Mouse (Mus musculus) liver, embryonic 11.5 days (tissue): ENCODE measurements at regions not wholly inside any gene's neighbourhood (a gene's known extent, or its start where the extent isn't known, plus 50 kb on each side); places are given as distances from the start of the nearest gene placed in this dataset.

Source experiments
- ATAC-seq: fragments of 200-750 bp; cut with Nextera tagmentation; replicated peaks from 2 replicates; pipeline ENCODE4 v1.8.0; 2017; ENCODE audit warnings: moderate number of reproducible peaks, mild to moderate bottlenecking, moderate TSS enrichment, moderate library complexity; ENCODE audit not compliant: low FRiP score
- DNase-seq: peaks from one replicate; pipeline ENCODE4 v3.0.0-alpha.2; 2017; ENCODE audit warnings: low spot score
- H3K27ac ChIP-seq: fragments of 300-500 bp; sonication (generic); 2 replicates; pipeline ENCODE4 v1.5.1; 2014; ENCODE audit warnings: mild to moderate bottlenecking, low read depth, low read length, control low read depth
- H3K27me3 ChIP-seq: fragments of 300-500 bp; sonication (generic); replicated peaks from 2 replicates; pipeline ENCODE4 v1.6.1; 2014; ENCODE audit warnings: low read length, mixed read lengths; ENCODE audit not compliant: control insufficient read depth, insufficient read depth
- H3K36me3 ChIP-seq: fragments of 300-500 bp; sonication (generic); 2 replicates; pipeline ENCODE4 v1.6.1; 2014; ENCODE audit warnings: mild to moderate bottlenecking, low read length, moderate library complexity, mixed read lengths; ENCODE audit not compliant: control insufficient read depth, insufficient read depth
- H3K4me1 ChIP-seq: fragments of 300-500 bp; sonication (generic); replicated peaks from 2 replicates; pipeline ENCODE4 v1.6.1; 2014; ENCODE audit warnings: low read length, mixed read lengths; ENCODE audit not compliant: control insufficient read depth, insufficient read depth
- H3K4me2 ChIP-seq: fragments of 300-500 bp; sonication (generic); 2 replicates; pipeline ENCODE4 v1.6.1; 2014; ENCODE audit warnings: mild to moderate bottlenecking, control low read depth, moderate library complexity
- H3K4me3 ChIP-seq: fragments of 300-500 bp; sonication (generic); 2 replicates; pipeline ENCODE4 v1.5.1; 2014; ENCODE audit warnings: low read depth, low read length, control low read depth
- H3K9ac ChIP-seq: fragments of 300-500 bp; sonication (generic); 2 replicates; pipeline ENCODE4 v1.6.1; 2014; ENCODE audit warnings: low read depth, low read length, control low read depth
- H3K9me3 ChIP-seq: fragments of 300-500 bp; sonication (generic); 2 replicates; pipeline ENCODE4 v1.6.1; 2016; ENCODE audit warnings: low read length, inconsistent platforms, mixed read lengths; ENCODE audit not compliant: control insufficient read depth
- WGBS: fragments of 180-500 bp; shearing (Covaris S2); extraction: QIAGEN DNeasy Blood & Tissue Kit; methylation state at CpG from one replicate; pipeline ENCODE4 v1.1.7; 2014; 5-methylcytosine and 5-hydroxymethylcytosine counted together

DNA sequence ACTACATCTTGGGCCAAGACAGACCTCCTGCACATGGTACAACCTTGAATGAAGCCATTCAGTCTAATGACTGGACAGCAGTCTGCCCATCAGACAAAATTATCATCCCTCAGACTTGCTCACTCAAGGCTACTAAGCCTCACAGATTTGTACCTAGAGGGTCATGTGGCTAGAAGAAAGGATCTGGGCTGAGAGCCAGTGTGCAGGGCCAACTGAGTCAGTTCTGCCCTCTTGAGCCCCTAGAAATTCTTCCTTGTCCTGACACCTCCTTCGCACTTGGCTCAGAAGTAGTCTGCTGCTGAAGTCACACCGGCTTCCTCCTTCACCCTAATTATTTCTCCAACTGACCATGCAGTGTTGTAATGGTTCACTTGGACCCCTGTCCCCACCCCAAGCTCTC lies 207.5 kb downstream of the Qk start:
- no peak for ATAC-seq
- no peaks in the 10 kb centered on the region for H3K27me3 ChIP-seq
- H3K9me3 ChIP-seq: no peaks in the 10 kb centered on the region
- WGBS: 83% methylated on average over 2 of the region's 2 CpGs
- no peak overlapping the region for H3K4me3 ChIP-seq
- no peaks in the 10 kb centered on the region for H3K4me1 ChIP-seq
- no peak overlapping the region for H3K4me2 ChIP-seq
- no peaks in the 10 kb centered on the region for H3K36me3 ChIP-seq
- no peak for DNase-seq
- H3K9ac ChIP-seq: no peak overlapping the region
- no peak overlapping the region for H3K27ac ChIP-seq

DNA sequence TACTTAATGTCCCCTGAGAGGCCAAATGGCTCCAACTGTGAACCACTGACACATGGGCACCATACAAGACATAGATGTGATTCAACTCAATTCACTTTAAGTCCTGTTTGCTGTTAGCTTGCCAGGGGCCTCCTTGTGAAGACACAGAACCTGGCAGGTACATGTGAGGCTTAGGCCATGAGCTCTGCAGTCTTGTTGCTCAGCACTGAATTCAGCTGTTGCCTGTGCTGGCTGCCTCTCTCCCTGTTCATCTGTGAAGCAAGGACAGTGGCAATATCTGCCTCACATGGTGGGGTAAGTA lies 209.3 kb downstream of the Qk start:
- Histone ChIP-seq H3K27ac (no peak overlapping the region), H3K27me3 (no peaks in the 10 kb centered on the region), H3K9me3 (no peaks in the 10 kb centered on the region), H3K9ac (no peak overlapping the region), H3K4me1 (no peaks in the 10 kb centered on the region), H3K4me3 (no peak overlapping the region), H3K36me3 (no peaks in the 10 kb centered on the region), H3K4me2 (no peak overlapping the region)
- DNase-seq: no peak
- ATAC-seq: no peak

DNA sequence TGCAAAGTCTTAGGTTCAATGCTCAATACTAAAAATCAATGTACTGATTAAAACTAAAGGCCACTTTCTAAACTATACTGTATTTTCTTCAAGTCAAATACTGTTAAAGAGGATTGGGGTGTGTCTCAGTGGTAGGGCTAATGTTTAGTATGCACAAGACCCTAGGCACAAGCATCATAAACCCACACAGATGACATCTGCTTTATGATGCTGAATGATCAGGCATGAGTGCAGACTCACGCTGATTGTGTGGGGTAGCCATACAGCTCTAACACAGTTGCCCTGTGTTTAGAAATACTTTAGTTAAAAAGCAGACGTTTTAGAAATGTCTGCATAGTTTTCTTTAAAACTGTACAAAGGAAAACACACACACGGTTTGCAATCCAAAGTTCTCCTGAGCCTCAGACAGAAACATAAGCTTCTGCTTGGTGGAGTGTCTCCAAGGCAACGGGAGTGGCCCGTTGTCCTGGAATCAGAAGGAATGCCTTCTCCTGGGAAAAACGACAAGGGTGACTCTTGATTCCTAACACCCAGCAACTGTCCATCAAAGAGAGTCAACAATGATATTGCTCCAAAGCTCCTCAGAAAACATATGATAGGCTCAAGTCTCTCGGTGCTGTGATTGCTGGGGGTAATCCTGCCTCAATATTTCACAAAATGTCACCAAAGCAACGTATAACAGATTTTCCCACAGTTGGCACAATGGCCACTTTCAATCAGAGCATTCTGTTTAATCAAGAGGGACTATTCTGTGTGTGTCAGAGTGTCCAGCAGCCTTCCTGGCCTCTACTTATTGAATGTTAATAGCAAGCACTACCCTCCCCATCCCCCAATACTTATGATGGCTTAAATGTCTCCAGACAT lies 209.9 kb downstream of the Qk start:
- no peak for DNase-seq
- Histone ChIP-seq H3K4me1 (no peaks in the 10 kb centered on the region), H3K27me3 (no peaks in the 10 kb centered on the region), H3K4me3 (no peak overlapping the region), H3K9ac (no peak overlapping the region), H3K27ac (no peak overlapping the region), H3K36me3 (no peaks in the 10 kb centered on the region), H3K4me2 (no peak overlapping the region), H3K9me3 (no peaks in the 10 kb centered on the region)
- no peak for ATAC-seq
- 72% methylated on average over 8 of the region's 8 CpGs for WGBS

DNA sequence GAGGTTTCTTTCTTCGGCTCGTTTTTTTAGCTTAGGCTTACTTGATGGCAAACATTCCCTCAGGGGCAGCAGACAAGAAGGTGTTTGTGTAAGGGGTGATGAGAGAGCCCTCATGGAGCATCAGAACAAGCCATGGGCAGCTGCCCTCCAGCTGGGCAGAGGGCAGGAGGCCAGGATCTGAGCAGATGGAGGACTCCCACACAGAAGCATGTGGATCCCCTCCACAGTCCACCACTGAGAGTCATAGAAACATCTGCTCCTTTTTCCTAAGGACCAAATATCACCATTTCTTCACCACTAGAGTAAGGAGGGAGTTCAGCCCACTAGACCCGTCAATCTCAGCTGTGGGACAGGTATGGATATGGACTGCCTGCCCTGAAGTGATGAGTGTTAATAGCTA lies 214.4 kb downstream of the Qk start:
- ATAC-seq (no peak), DNase-seq (no peak)
- Histone ChIP-seq H3K4me1 (no peaks in the 10 kb centered on the region), H3K4me3 (no peak overlapping the region), H3K4me2 (no peak overlapping the region), H3K36me3 (no peaks in the 10 kb centered on the region), H3K9me3 (no peaks in the 10 kb centered on the region), H3K27me3 (no peaks in the 10 kb centered on the region), H3K27ac (no peak overlapping the region), H3K9ac (no peak overlapping the region)
- 84% methylated on average over 3 of the region's 3 CpGs for WGBS

DNA sequence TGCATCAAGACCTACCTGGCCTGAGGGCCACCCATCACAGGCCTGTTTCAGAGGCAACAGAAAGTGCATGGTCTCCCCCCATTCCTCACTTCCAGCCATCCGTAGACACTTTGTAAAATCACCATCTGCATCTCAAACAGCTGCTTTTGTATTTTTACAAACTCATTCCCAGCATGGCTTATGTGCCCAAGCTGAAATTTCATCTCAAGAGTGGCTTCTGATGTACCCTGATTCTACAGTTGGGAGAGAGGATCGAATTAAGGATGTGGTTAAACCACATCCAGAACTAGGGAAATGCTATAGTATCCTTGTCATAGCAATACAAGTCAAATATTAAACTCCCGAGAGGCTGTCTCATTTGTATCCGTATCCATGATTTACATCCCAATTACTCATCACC lies 221.5 kb downstream of the Qk start:
- H3K36me3 ChIP-seq: no peaks in the 10 kb centered on the region
- WGBS: 74% methylated on average over 4 of the region's 4 CpGs
- no peaks in the 10 kb centered on the region for H3K4me1 ChIP-seq
- H3K4me3 ChIP-seq: no peak overlapping the region
- no peak overlapping the region for H3K9ac ChIP-seq
- H3K4me2 ChIP-seq: no peak overlapping the region
- H3K27me3 ChIP-seq: no peaks in the 10 kb centered on the region
- H3K9me3 ChIP-seq: no peaks in the 10 kb centered on the region
- ATAC-seq (no peak), DNase-seq (no peak)
- no peak overlapping the region for H3K27ac ChIP-seq

DNA sequence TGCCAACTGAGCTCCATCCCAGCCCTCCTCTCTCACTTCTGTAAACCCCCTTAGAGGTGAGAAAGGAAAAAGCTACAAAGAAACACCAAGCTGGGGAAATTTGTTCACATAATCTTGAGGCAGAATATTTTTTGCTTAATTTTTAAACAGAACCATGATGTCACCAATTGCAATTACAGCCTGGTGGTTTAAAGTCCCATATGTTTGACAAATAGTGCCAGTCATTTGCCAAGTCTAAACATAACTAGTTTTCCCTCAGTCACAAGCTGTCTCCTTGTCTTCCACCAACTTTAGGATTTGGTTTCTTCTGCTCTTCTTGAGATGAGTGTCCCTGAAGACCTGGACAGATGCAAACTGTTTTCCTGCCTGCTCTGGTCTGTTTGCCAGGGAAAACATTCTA lies 222.0 kb downstream of the Qk start:
- ATAC-seq (no peak), DNase-seq (no peak)
- no peak overlapping the region for H3K4me2 ChIP-seq
- no peak overlapping the region for H3K9ac ChIP-seq
- H3K4me1 ChIP-seq: no peaks in the 10 kb centered on the region
- H3K27ac ChIP-seq: no peak overlapping the region
- H3K4me3 ChIP-seq: no peak overlapping the region
- no peaks in the 10 kb centered on the region for H3K9me3 ChIP-seq
- H3K36me3 ChIP-seq: no peaks in the 10 kb centered on the region
- H3K27me3 ChIP-seq: no peaks in the 10 kb centered on the region

DNA sequence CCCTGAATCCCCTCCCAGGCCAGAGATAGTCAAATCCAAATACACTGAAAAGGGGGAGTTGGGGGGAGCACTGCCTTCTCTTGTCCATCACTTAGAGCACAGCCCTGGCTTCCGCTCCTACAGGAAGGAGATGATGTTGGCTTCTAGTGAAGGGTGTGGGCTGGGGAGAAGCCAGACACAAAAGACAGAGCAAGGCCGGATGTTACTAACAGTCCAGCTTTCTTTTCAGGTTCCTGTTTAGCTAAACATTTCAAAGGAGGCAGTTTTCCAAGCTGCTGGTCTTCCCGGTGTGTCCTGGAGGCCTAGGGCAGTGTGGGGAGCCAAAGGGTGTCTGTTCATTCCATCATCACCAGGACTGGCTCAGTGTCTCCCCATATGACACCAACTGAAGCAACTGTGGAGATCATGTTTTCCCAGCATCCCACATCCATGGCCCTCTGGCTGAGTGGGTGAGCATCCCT lies 223.8 kb downstream of the Qk start:
- WGBS: 52% methylated on average over 3 of the region's 3 CpGs

DNA sequence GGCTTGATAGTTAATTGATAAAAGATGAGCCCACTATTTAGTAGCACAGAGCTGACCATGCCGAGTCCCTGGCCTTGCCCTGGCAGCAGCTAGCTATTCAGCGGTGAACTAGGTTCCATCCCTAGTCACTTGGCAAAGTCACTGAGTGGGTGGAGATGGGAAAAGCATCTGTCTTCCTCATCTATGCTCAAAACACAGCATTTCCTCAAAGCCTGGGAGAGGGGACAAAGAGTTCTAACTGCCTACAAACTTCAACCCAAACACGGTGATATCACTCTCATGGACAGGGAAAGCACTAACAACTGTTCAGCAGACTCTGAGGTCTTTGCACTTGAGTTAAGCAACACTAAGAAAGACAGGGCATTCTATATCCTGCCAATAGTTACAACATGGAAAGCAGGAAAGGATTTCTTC lies 225.5 kb downstream of the Qk start:
- no peaks in the 10 kb centered on the region for H3K27me3 ChIP-seq
- no peaks in the 10 kb centered on the region for H3K36me3 ChIP-seq
- no peak overlapping the region for H3K27ac ChIP-seq
- no peak overlapping the region for H3K4me2 ChIP-seq
- DNase-seq (no peak), ATAC-seq (no peak)
- no peaks in the 10 kb centered on the region for H3K4me1 ChIP-seq
- WGBS: 57% methylated on average over 3 of the region's 3 CpGs
- H3K4me3 ChIP-seq: no peak overlapping the region
- no peak overlapping the region for H3K9ac ChIP-seq
- H3K9me3 ChIP-seq: peaks cover 4% of the 10 kb centered on the region; the same call in 1 of the 2 replicates

More for the DNA sequence above, 223.8 kb downstream of the Qk start:
- no peaks in the 10 kb centered on the region for H3K36me3 ChIP-seq
- peaks cover 4% of the 10 kb centered on the region; the same call in 1 of the 2 replicates for H3K9me3 ChIP-seq
- no peak overlapping the region for H3K4me3 ChIP-seq
- H3K4me1 ChIP-seq: no peaks in the 10 kb centered on the region
- no peak overlapping the region for H3K4me2 ChIP-seq
- no peak overlapping the region for H3K27ac ChIP-seq
- DNase-seq (no peak), ATAC-seq (no peak)
- no peaks in the 10 kb centered on the region for H3K27me3 ChIP-seq
- no peak overlapping the region for H3K9ac ChIP-seq

DNA sequence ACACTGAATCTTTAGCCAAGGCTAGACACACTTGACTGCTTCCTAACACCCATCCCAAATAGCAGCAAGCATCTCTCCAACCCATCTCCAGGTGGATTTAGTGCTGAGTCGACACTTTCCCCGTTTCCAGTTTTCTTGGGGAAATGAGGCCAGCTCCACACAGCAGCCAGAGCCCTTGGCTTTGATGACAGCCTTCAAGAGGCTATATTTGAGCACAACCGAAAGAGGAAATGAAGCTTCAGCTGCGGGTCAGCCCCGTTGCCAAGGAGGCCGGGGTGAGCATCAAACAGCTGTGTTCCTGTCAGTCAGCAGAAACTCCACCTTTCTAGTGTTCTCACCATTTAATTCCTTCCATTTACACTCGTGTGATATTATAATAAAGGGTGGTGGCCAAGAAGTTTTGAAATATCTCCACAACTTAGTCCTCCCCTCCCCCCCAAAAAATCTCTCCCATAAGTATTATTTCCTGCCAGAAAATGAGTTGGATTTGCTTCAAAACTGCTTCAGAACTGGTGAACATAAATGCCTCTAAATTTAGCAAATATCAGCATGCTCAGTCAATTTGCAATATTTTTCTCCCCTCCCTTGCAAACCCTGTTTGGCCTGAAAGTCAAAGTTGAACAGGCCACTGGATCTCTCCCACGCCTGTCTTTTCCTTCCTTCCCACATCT lies 226.1 kb downstream of the Qk start:
- WGBS: 40% methylated on average over 8 of the region's 8 CpGs
- no peak overlapping the region for H3K4me3 ChIP-seq
- no peaks in the 10 kb centered on the region for H3K27me3 ChIP-seq
- no peak for DNase-seq
- no peaks in the 10 kb centered on the region for H3K4me1 ChIP-seq
- ATAC-seq: no peak
- no peak overlapping the region for H3K9ac ChIP-seq
- no peak overlapping the region for H3K4me2 ChIP-seq
- H3K36me3 ChIP-seq: no peaks in the 10 kb centered on the region
- no peak overlapping the region for H3K27ac ChIP-seq
- H3K9me3 ChIP-seq: peaks cover 4% of the 10 kb centered on the region; the same call in 1 of the 2 replicates
